Mouse (Mus musculus): ENCODE measurements around the gene Ube2cbp. TPM values are rescaled to one million over a fixed set of nuclear protein-coding genes. Genes with fewer than 3 reads are reported as not detected.

The Ube2cbp gene
- polyA plus RNA-seq, 1 experiment from 2014 or later, result 5.4 TPM

- Histone ChIP-seq H3K27me3 (no peaks in the 10 kb centered on the region), H3K4me1 (no peaks in the 10 kb centered on the region; the same call in 1 of the 2 replicates), H3K4me2 (replicated peaks) (no peak overlapping the region), H3K9me3 (no peaks in the 10 kb centered on the region), H3K9ac (no peak overlapping the region), H3K36me3 (no peaks in the 10 kb centered on the region), H3K4me3 (no peak overlapping the region), H3K27ac (no peak overlapping the region)
- WGBS, result 88% methylated on average over 2 of the region's 2 CpGs
- ATAC-seq (ENCODE audit: insufficient number of reproducible peaks, insufficient read depth, low FRiP score, low TSS enrichment), result no peak
Observed at GRCm38 (mm10) chr9:86315700-86316099, 149.1 kb downstream of the Ube2cbp start.

GRCm38 (mm10) chr9:86308616-86309015 lies 156.1 kb downstream of the Ube2cbp start:
- H3K9ac ChIP-seq, result no peak overlapping the region
- no peak overlapping the region for H3K27ac ChIP-seq
- no peaks in the 10 kb centered on the region for H3K27me3 ChIP-seq
- no peak overlapping the region for H3K4me3 ChIP-seq
- no peak overlapping the region for H3K4me2 ChIP-seq (replicated peaks)
- H3K4me1 ChIP-seq, result no peaks in the 10 kb centered on the region
- H3K9me3 ChIP-seq, result no peaks in the 10 kb centered on the region
- WGBS, result 53% methylated on average over 4 of the region's 4 CpGs
- ATAC-seq (ENCODE audit: insufficient number of reproducible peaks, insufficient read depth, low FRiP score, low TSS enrichment), result no peak
- no peaks in the 10 kb centered on the region for H3K36me3 ChIP-seq

GRCm38 (mm10) chr9:86306556-86306955 lies 158.2 kb downstream of the Ube2cbp start:
- Histone ChIP-seq H3K27me3 (no peaks in the 10 kb centered on the region), H3K4me2 (replicated peaks) (no peak overlapping the region), H3K9ac (no peak overlapping the region), H3K9me3 (no peaks in the 10 kb centered on the region), H3K36me3 (no peaks in the 10 kb centered on the region), H3K4me1 (no peaks in the 10 kb centered on the region), H3K27ac (no peak overlapping the region), H3K4me3 (no peak overlapping the region)
- WGBS, result 91% methylated on average over 2 of the region's 2 CpGs
- no peak for ATAC-seq (ENCODE audit: insufficient number of reproducible peaks, insufficient read depth, low FRiP score, low TSS enrichment)

GRCm38 (mm10) chr9:86301407-86301806 lies 163.3 kb downstream of the Ube2cbp start:
- H3K27ac ChIP-seq, result no peak overlapping the region
- 80% methylated on average over 6 of the region's 6 CpGs for WGBS
- H3K4me1 ChIP-seq, result no peaks in the 10 kb centered on the region
- no peak overlapping the region for H3K9ac ChIP-seq
- H3K4me2 ChIP-seq (replicated peaks), result no peak overlapping the region
- ATAC-seq (ENCODE audit: insufficient number of reproducible peaks, insufficient read depth, low FRiP score, low TSS enrichment), result no peak
- H3K27me3 ChIP-seq, result no peaks in the 10 kb centered on the region
- H3K9me3 ChIP-seq, result no peaks in the 10 kb centered on the region
- no peaks in the 10 kb centered on the region for H3K36me3 ChIP-seq
- H3K4me3 ChIP-seq, result no peak overlapping the region

GRCm38 (mm10) chr9:86298596-86298995 lies 166.2 kb downstream of the Ube2cbp start:
- Histone ChIP-seq H3K4me2 (replicated peaks) (no peak overlapping the region), H3K4me3 (no peak overlapping the region), H3K27ac (no peak overlapping the region), H3K36me3 (no peaks in the 10 kb centered on the region), H3K9me3 (no peaks in the 10 kb centered on the region), H3K9ac (no peak overlapping the region), H3K27me3 (no peaks in the 10 kb centered on the region), H3K4me1 (no peaks in the 10 kb centered on the region)
- WGBS, result 85% methylated on average over 8 of the region's 8 CpGs
- ATAC-seq (ENCODE audit: insufficient number of reproducible peaks, insufficient read depth, low FRiP score, low TSS enrichment), result no peak

GRCm38 (mm10) chr9:86298131-86298530 lies 166.6 kb downstream of the Ube2cbp start:
- Histone ChIP-seq H3K36me3 (no peaks in the 10 kb centered on the region), H3K27me3 (no peaks in the 10 kb centered on the region), H3K4me1 (no peaks in the 10 kb centered on the region), H3K4me3 (no peak overlapping the region), H3K4me2 (replicated peaks) (no peak overlapping the region), H3K27ac (no peak overlapping the region), H3K9me3 (no peaks in the 10 kb centered on the region), H3K9ac (no peak overlapping the region)
- WGBS, result 55% methylated on average over 5 of the region's 5 CpGs
- ATAC-seq (ENCODE audit: insufficient number of reproducible peaks, insufficient read depth, low FRiP score, low TSS enrichment), result no peak

- Histone ChIP-seq H3K4me1 (no peaks in the 10 kb centered on the region), H3K27ac (no peak overlapping the region), H3K4me3 (no peak overlapping the region), H3K9me3 (no peaks in the 10 kb centered on the region), H3K36me3 (no peaks in the 10 kb centered on the region), H3K9ac (no peak overlapping the region), H3K27me3 (no peaks in the 10 kb centered on the region), H3K4me2 (replicated peaks) (no peak overlapping the region)
- 78% methylated on average over 8 of the region's 8 CpGs for WGBS
- ATAC-seq (ENCODE audit: insufficient number of reproducible peaks, insufficient read depth, low FRiP score, low TSS enrichment), result no peak
Observed at GRCm38 (mm10) chr9:86296683-86297638, 167.8 kb downstream of the Ube2cbp start.

GRCm38 (mm10) chr9:86287570-86287954 lies 177.2 kb downstream of the Ube2cbp start:
- Histone ChIP-seq H3K4me3 (no peak overlapping the region), H3K36me3 (no peaks in the 10 kb centered on the region), H3K4me1 (no peaks in the 10 kb centered on the region), H3K9ac (no peak overlapping the region), H3K27ac (no peak overlapping the region), H3K4me2 (replicated peaks) (no peak overlapping the region), H3K27me3 (no peaks in the 10 kb centered on the region), H3K9me3 (no peaks in the 10 kb centered on the region)
- 77% methylated on average over 3 of the region's 3 CpGs for WGBS
- no peak for ATAC-seq (ENCODE audit: insufficient number of reproducible peaks, insufficient read depth, low FRiP score, low TSS enrichment)

GRCm38 (mm10) chr9:86286830-86287569 lies 177.8 kb downstream of the Ube2cbp start:
- WGBS, result 99% methylated on average over 2 of the region's 2 CpGs
- H3K27ac ChIP-seq, result no peak overlapping the region
- no peak for ATAC-seq (ENCODE audit: insufficient number of reproducible peaks, insufficient read depth, low FRiP score, low TSS enrichment)
- no peaks in the 10 kb centered on the region for H3K27me3 ChIP-seq
- H3K4me2 ChIP-seq (replicated peaks), result no peak overlapping the region
- no peaks in the 10 kb centered on the region for H3K36me3 ChIP-seq
- H3K4me1 ChIP-seq, result no peaks in the 10 kb centered on the region
- H3K4me3 ChIP-seq, result no peak overlapping the region
- H3K9ac ChIP-seq, result no peak overlapping the region
- no peaks in the 10 kb centered on the region for H3K9me3 ChIP-seq

GRCm38 (mm10) chr9:86282555-86282954 lies 182.2 kb downstream of the Ube2cbp start:
- 63% methylated on average over 5 of the region's 5 CpGs for WGBS

GRCm38 (mm10) chr9:86281147-86281467 lies 183.6 kb downstream of the Ube2cbp start:
- no peaks in the 10 kb centered on the region for H3K9me3 ChIP-seq
- H3K36me3 ChIP-seq, result no peaks in the 10 kb centered on the region
- WGBS, result 76% methylated on average over 4 of the region's 4 CpGs
- no peak for ATAC-seq (ENCODE audit: insufficient number of reproducible peaks, insufficient read depth, low FRiP score, low TSS enrichment)
- no peak overlapping the region for H3K4me2 ChIP-seq (replicated peaks)
- no peaks in the 10 kb centered on the region for H3K27me3 ChIP-seq
- no peak overlapping the region for H3K27ac ChIP-seq
- H3K4me3 ChIP-seq, result no peak overlapping the region
- H3K4me1 ChIP-seq, result no peaks in the 10 kb centered on the region
- no peak overlapping the region for H3K9ac ChIP-seq

More at GRCm38 (mm10) chr9:86282555-86282954, 182.2 kb downstream of the Ube2cbp start:
- no peak overlapping the region for H3K4me2 ChIP-seq (replicated peaks)
- no peaks in the 10 kb centered on the region for H3K4me1 ChIP-seq
- H3K27ac ChIP-seq, result no peak overlapping the region
- no peak overlapping the region for H3K4me3 ChIP-seq
- no peaks in the 10 kb centered on the region for H3K9me3 ChIP-seq
- H3K27me3 ChIP-seq, result no peaks in the 10 kb centered on the region
- H3K9ac ChIP-seq, result no peak overlapping the region
- no peaks in the 10 kb centered on the region for H3K36me3 ChIP-seq
- no peak for ATAC-seq (ENCODE audit: insufficient number of reproducible peaks, insufficient read depth, low FRiP score, low TSS enrichment)

Measured in embryonic facial prominence, embryonic 12.5 days (tissue).